Mouse (Mus musculus) cortical plate, adult 2 months (tissue): ENCODE results near the gene Glyat.
"Not testable (repeated sequence)": the region's sequence is repeated elsewhere in the genome, so short reads cannot be mapped to it uniquely, and the experiment has no call there.

Source experiments
- CTCF ChIP-seq: fragments of 200-500 bp; IDR thresholded peaks from 2 replicates; pipeline ENCODE4 v1.5.1; 2011; ENCODE audit warnings: mild to moderate bottlenecking, control low read depth, low read length; ENCODE audit not compliant: insufficient read depth; ENCODE audit errors: extremely low read depth
- POLR2A ChIP-seq: fragments of 200-500 bp; IDR thresholded peaks from 2 replicates; pipeline ENCODE4 v1.6.1; 2011; ENCODE audit warnings: mild to moderate bottlenecking, low read length, control low read depth; ENCODE audit not compliant: insufficient read depth; ENCODE audit errors: extremely low read depth

DNA sequence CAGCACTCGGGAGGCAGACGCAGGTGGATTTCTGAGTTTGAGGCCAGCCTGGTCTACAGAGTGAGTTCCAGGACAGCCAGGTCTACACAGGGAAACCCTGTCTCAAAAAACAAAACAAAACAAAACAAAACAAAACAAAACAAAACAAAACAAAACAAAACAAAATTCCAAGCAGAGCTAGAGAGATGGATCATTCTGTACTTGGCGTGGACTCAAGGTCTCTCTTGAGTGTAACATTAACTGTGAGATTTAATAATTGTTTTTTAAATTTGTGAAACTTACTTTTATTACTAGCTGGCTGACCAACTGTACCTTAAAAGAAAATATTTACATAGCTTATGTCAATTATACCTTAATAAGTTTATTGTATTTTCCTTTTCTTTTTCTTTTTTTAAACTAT, 35.5 kb downstream of the Glyat start:
- TF ChIP-seq CTCF, POLR2A: not testable (repeated sequence)
